Mouse (Mus musculus) layer of hippocampus, adult 9-11 months (tissue): ENCODE measurements around the gene Ddx59.

ENCODE experiments used
- DNase-seq: peaks from one replicate; pipeline ENCODE4 v3.0.0; 2022

Ddx59 gene

GRCm38 (mm10) chr1:136450206-136450605, 35.1 kb downstream of the Ddx59 start:
- DNase-seq = no peak

GRCm38 (mm10) chr1:136452421-136452820, 37.4 kb downstream of the Ddx59 start:
- no peak for DNase-seq

- peak; percentile 50 for DNase-seq
These were observed 40.9 kb downstream of the Ddx59 start for GRCm38 (mm10) chr1:136455756-136456585.

DNA sequence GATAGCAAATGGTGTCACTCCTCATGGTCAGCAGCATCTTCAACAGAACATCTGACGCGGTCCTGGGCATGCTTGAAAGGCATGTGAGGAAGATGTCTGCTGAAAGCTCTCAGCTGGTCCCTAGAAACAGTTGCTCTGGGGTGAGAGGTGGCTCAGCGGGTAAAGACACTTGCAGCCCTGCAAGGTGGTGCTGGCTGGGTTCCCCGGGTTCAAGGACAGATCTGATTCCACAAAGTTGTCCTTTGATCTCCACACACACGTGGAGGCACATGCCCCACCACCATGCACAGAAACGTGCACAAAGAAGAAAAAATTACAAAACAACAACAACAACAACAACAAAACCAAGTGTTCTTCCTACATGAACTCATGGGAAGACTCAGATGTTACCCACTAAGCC, 41.7 kb downstream of the Ddx59 start:
- DNase-seq = no peak

- DNase-seq = no peak
These were observed 42.3 kb downstream of the Ddx59 start for GRCm38 (mm10) chr1:136457403-136457802.

DNA sequence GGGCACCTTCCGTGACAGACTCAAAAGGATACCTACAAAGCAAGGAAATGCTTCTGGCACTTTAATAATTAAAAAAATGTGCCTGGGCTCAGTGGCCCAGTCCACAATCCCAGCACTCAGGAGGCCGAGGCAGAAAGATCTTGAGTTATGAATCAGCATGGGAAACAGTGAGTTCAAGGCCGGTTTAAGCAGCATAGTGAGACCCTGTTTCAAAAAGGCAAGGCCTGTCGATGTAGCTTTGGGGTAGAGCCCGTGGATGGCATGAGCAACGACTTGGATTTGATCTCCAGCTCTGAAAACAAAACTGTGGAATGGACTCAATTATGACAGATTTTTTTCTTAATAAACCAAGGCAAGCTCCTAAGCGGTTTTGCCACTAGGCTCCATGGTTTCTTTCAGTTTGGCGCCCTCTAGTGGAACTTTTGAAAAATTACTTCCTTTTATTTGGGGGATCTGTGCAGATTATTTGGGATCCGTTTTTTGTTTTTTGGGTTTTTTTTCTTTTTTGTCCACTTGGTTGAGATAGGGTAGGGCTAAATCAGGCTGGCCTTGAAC, 43.7 kb downstream of the Ddx59 start:
- no peak for DNase-seq

DNA sequence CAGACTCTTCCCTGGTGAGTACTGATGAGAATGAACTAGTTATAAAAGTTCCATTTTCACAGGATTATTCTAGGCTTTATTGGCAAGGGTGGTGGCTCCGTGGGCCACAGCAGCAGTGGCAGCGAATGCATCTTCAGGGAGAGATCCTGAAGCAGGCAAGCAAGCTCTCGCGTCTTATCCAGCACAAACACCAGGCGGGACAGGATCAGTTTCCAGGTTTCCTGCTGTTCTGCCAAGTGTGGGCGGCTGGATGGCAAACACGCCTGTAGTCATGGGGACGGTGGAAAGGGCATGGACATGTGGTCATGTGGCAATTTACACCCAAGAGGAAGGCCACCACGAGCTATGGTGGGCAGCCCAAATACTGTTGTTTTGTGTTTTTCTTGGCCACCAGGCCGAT, 47.4 kb downstream of the Ddx59 start:
- DNase-seq = no peak

- DNase-seq = no peak
These were observed 50.1 kb downstream of the Ddx59 start for GRCm38 (mm10) chr1:136465168-136465567.

- peak; percentile 92 for DNase-seq
These were observed 51.2 kb downstream of the Ddx59 start, which contains the start of gene Kif14 for GRCm38 (mm10) chr1:136466143-136466811. Gene Kif14 (plus strand): TSS chr1:136466343.

DNA sequence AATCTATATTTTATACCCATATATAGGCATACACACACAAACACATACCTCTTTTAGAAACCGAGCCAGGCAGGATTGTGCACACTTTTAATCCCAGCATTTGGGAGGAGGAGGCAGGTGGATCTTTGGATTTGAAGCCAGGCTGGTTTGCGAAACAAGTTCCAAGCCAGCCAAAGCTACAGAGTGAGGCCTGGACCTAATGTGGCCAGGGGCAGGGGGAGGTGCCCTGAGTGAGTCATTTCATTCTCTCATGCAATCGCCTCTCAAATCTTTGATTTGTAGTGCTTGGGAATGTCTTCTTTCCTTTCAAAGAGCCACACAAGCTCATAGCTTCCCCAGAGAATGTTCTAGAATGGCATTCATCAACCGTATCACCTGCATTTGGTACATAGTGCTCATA, 54.3 kb downstream of the Ddx59 start:
- DNase-seq = no peak

DNA sequence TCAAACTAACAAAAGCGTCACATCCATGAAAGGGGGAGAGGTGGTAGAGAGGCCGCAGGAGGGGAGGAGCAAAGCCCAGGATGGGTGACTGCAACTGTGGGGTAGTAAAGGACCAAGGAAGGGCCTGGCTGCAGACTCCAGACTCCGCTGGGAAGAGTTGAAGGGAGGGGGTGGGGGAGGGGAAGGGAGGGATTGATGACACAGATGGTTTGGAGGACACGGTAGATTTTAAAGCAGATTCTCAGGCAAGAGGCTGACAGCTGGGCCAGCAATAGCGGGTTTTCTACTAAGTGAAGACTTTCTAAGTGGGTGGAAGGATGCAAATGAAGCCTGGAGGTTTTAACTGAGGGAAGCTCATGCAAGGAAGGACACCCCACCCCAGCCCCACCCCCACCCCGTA, 55.4 kb downstream of the Ddx59 start:
- peak; percentile 20 for DNase-seq
